Mouse (Mus musculus): Measurements from ENCODE around the gene Aadacl2. TPM values are rescaled to one million over a fixed set of nuclear protein-coding genes. Genes with fewer than 3 reads are reported as not detected.

Aadacl2 gene
- total RNA-seq (2015; ENCODE audit: low replicate concordance) (not detected in 2 replicates), total RNA-seq (2017; ENCODE audit: low replicate concordance) (not detected in 2 replicates)

DNA sequence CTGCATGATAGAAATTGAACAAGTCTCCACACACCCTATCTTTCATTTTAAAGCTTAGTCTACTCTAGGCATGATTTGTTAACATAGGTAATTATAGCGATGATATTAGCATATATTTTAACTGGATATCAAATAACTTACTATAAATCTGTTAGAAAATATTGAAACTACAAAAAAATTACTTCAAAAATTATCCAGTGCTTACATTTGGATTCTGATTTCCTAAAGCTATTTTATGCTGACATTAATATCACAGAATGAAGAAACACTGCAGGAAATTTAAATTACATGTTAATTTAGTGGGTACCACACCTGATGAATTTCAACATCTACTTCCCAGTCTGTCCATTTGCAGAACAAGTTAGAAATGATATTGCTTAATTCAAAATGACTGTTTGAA is at the start of gene Aadacl2:
Gene Aadacl2 (plus strand): TSS at position 301 of the 400 bp plus-strand sequence.
- no peak for ATAC-seq (replicated peaks; ENCODE audit: low FRiP score, poor library complexity, severe bottlenecking)

- no peak for ATAC-seq (replicated peaks; ENCODE audit: low FRiP score, poor library complexity, severe bottlenecking)
Measured at GRCm38 (mm10) chr3:59970891-59971290, 35.7 kb upstream of the Aadacl2 start.

DNA sequence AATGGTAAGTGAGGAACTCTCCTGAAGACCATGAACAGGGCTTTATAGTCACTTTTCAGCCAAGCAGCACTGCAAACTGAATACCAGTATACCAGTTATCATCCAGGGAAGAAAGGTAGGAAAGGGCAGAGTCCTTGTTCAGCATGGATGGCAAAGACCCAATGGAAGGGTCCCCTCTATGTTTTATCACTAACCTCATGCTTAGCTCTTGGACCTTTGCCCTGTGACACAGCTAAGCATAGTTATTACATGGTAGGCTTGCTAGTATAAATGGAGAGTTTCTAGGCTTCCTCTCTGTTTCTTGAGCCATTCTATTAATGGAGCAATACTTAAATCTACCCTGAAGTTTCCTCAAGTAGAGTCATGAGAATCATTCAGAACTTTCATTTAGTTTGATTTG is 32.0 kb upstream of the Aadacl2 start:
- ATAC-seq (replicated peaks; ENCODE audit: low FRiP score, poor library complexity, severe bottlenecking) = no peak

- no peak for ATAC-seq (replicated peaks; ENCODE audit: low FRiP score, poor library complexity, severe bottlenecking)
Measured at GRCm38 (mm10) chr3:60003622-60004021, 2.9 kb upstream of the Aadacl2 start.

GRCm38 (mm10) chr3:60025417-60025816 is 18.9 kb downstream of the Aadacl2 start, which contains the start of gene Aadac:
Gene Aadac, plus strand, starts transcription at chr3:60025717.
- ATAC-seq (replicated peaks; ENCODE audit: low FRiP score, poor library complexity, severe bottlenecking) = no peak

- ATAC-seq (replicated peaks; ENCODE audit: low FRiP score, poor library complexity, severe bottlenecking) = no peak
Measured at GRCm38 (mm10) chr3:60031511-60031910, 25.0 kb downstream of the Aadacl2 start.

- no peak for ATAC-seq (replicated peaks; ENCODE audit: low FRiP score, poor library complexity, severe bottlenecking)
Measured at GRCm38 (mm10) chr3:60046221-60046913, 39.8 kb downstream of the Aadacl2 start.

GRCm38 (mm10) chr3:60053231-60053927 is 46.8 kb downstream of the Aadacl2 start:
- ATAC-seq (replicated peaks; ENCODE audit: low FRiP score, poor library complexity, severe bottlenecking) = no peak

GRCm38 (mm10) chr3:60053931-60054330 is 47.4 kb downstream of the Aadacl2 start:
- no peak for ATAC-seq (replicated peaks; ENCODE audit: low FRiP score, poor library complexity, severe bottlenecking)

- no peak for ATAC-seq (replicated peaks; ENCODE audit: low FRiP score, poor library complexity, severe bottlenecking)
Measured at GRCm38 (mm10) chr3:60056451-60056850, 49.9 kb downstream of the Aadacl2 start.

GRCm38 (mm10) chr3:60057070-60057808 is 50.7 kb downstream of the Aadacl2 start:
- no peak for ATAC-seq (replicated peaks; ENCODE audit: low FRiP score, poor library complexity, severe bottlenecking)

DNA sequence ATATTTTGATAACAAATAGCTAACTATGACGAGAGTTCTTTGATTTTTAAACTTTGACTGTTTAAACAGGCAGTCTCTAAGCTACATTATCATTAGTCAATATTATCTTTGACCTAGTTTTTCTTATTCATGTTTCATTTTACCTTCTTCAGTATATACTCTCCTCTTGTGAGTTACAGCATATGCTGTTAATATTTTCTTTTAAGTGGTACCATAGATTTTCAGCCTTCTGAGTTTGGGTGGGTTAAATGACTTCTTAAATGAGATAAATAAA is 51.2 kb downstream of the Aadacl2 start:
- no peak for ATAC-seq (replicated peaks; ENCODE audit: low FRiP score, poor library complexity, severe bottlenecking)

Other genes with a start within 250 kb of the Aadacl2 start
- gene Gm8298, start 145.7 kb upstream of the Aadacl2 start, total RNA-seq (2015; ENCODE audit: low replicate concordance) = not detected in 2 replicates
- not detected in 2 replicates for gene Gm8298, start 145.7 kb upstream of the Aadacl2 start, total RNA-seq (2017; ENCODE audit: low replicate concordance)
- not detected in 2 replicates for gene C130079G13Rik, start 81.5 kb upstream of the Aadacl2 start, total RNA-seq (2015; ENCODE audit: low replicate concordance)
- not detected in 2 replicates for gene C130079G13Rik, start 81.5 kb upstream of the Aadacl2 start, total RNA-seq (2017; ENCODE audit: low replicate concordance)
- not detected in 2 replicates for gene Aadac, start 19.0 kb downstream of the Aadacl2 start, total RNA-seq (2015; ENCODE audit: low replicate concordance)
- not detected in 2 replicates for gene Aadac, start 19.0 kb downstream of the Aadacl2 start, total RNA-seq (2017; ENCODE audit: low replicate concordance)
- gene Sucnr1, start 75.1 kb downstream of the Aadacl2 start, total RNA-seq (2015; ENCODE audit: low replicate concordance) = not detected in 2 replicates
- not detected in 2 replicates for gene Sucnr1, start 75.1 kb downstream of the Aadacl2 start, total RNA-seq (2017; ENCODE audit: low replicate concordance)

Measured in erythroid progenitor cell, adult 5-6 weeks (primary cell).